Mouse (Mus musculus) megakaryocyte, embryonic 14.5 days (primary cell): Measurements from ENCODE around the gene Dnajc5.

Source experiments
- FLI1 ChIP-seq: IDR thresholded peaks from 2 replicates; pipeline ENCODE4 v1.6.1; 2012; ENCODE audit warnings: low read length, inconsistent platforms, mixed read lengths
- GATA1 ChIP-seq: IDR thresholded peaks from 3 replicates; pipeline ENCODE4 v1.6.1; 2012; ENCODE audit warnings: mixed read lengths, low read length, inconsistent platforms, borderline replicate concordance

DNA sequence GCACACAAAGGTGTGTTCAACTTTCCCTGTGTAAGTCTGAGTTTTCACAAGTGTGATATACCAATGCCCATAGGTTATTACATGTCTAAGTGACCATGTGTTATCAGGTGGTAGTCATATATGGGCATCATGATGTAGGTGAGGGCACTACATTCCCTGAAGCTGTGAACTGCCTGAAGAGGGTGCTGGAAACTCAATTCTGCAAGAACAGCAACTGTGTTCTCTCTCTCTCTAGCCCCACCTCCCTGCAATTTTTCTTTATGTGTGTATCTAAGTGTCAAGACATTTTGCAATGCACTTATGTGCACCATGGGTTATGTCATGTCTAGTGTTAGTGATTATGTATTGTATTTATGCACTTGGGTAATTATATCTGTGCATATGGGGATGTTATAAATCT lies 73.7 kb downstream of the Dnajc5 start:
- no peak for TF ChIP-seq GATA1
- TF ChIP-seq FLI1, result no peak
